8 mouse cellular contexts compared by ENCODE assay signal in the genomic region with DNA sequence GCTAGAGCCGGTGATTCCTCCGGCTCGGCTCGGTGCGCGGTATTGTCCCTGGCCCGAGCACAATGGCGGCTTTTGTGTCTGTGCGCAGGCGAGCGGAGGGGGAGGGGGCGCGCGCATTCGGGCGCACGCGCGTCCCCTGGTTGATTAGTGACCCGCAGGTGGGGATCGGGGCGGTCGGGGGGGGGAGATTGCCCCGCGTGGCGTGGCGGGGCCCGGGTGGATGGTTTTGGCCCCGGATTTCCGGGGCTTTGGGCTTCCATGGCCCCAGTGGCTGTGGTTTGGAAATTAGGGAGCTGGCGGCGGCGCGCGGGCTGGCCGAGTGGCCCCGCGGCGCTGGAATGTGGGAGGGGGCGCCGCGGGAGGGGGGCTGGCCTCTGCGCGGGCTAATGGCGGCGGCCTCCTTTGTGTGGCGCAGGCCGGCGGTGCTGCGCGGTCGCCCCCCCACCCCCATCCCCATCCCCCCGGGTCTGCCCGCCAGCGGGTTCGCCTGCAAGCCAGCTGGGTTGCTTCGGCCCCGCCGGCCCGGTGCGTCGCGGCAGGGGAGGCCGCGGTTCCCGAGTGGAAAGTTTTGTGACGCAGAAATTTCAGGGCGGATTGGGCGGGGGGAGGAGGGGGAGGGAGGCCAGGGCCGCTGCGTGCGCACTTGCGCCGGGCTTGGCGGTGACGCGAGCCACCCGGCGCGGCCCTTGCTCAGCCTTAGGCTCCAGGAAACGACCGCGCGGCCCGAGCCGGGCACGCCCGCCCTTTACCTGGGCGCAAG. TPM values are rescaled to one million over a fixed set of nuclear protein-coding genes. Genes with fewer than 3 reads are reported as not detected.
DNase-seq lines count a peak whose midpoint lies in the region; ATAC-seq lines count a peak whose summit lies in the region.

No protein-coding gene starts in this region.

- WGBS in heart, embryonic 14.5 days = under 1% methylated on average over 58 of the region's 89 CpGs
- WGBS in liver, embryonic 13.5 days (ENCODE audit: insufficient replicate concordance) = under 1% methylated on average over 49 of the region's 89 CpGs
- under 1% methylated on average over 64 of the region's 89 CpGs for WGBS in stomach, embryonic 14.5 days

- H3K9ac ChIP-seq in heart, embryonic 14.5 days (ENCODE audit: low read length) = peak overlapping the region; percentile 100
- peak overlapping the region; percentile 96 for H3K9ac ChIP-seq in liver, embryonic 13.5 days
- peak overlapping the region; percentile 96 for H3K9ac ChIP-seq in stomach, embryonic 14.5 days (replicated peaks; ENCODE audit: low read depth, low read length)

- H3K4me2 ChIP-seq in heart, embryonic 14.5 days (ENCODE audit: low read length) = peak overlapping the region; percentile 78
- peak overlapping the region; percentile 78 for H3K4me2 ChIP-seq in liver, embryonic 13.5 days
- H3K4me2 ChIP-seq in stomach, embryonic 14.5 days (replicated peaks; ENCODE audit: low read depth, low read length) = peak overlapping the region; percentile 63

- H3K4me1 ChIP-seq in erythroblast, embryonic 14.5 days (ENCODE audit: control insufficient read depth) = peaks cover 25% of the 10 kb centered on the region
- H3K4me1 ChIP-seq in heart, embryonic 14.5 days (ENCODE audit: control insufficient read depth in 2 of 2, insufficient read depth in 2 of 2, low read length in 2 of 2) = peaks cover 0 to 6% of the 10 kb centered on the region in 2 experiments; a peak in 2 of 4 replicates
- peaks cover 26% of the 10 kb centered on the region for H3K4me1 ChIP-seq in liver, embryonic 13.5 days (replicated peaks)
- H3K4me1 ChIP-seq in stomach, embryonic 14.5 days (ENCODE audit: control insufficient read depth, insufficient read depth, low read length) = peaks cover 3% of the 10 kb centered on the region; the same call in 1 of the 2 replicates

- H3K27me3 ChIP-seq in erythroblast, embryonic 14.5 days (ENCODE audit: control insufficient read depth) = peaks cover 3% of the 10 kb centered on the region
- no peaks in the 10 kb centered on the region for H3K27me3 ChIP-seq in heart, embryonic 14.5 days (ENCODE audit: control insufficient read depth, insufficient read depth, low read length)
- H3K27me3 ChIP-seq in liver, embryonic 13.5 days = no peaks in the 10 kb centered on the region
- H3K27me3 ChIP-seq in stomach, embryonic 14.5 days (ENCODE audit: control insufficient read depth, insufficient read depth, low read length) = no peaks in the 10 kb centered on the region

- no peaks in the 10 kb centered on the region for H3K9me3 ChIP-seq in erythroblast, embryonic 14.5 days (ENCODE audit: control insufficient read depth, low read length)
- no peaks in the 10 kb centered on the region for H3K9me3 ChIP-seq in heart, embryonic 14.5 days (ENCODE audit: control insufficient read depth, low read length)
- no peaks in the 10 kb centered on the region for H3K9me3 ChIP-seq in liver, embryonic 13.5 days (replicated peaks)
- no peaks in the 10 kb centered on the region for H3K9me3 ChIP-seq in stomach, embryonic 14.5 days (ENCODE audit: control insufficient read depth, low read depth, low read length)

- peaks cover 35% of the 10 kb centered on the region for H3K36me3 ChIP-seq in erythroblast, embryonic 14.5 days (ENCODE audit: control insufficient read depth)
- peaks cover 31% of the 10 kb centered on the region for H3K36me3 ChIP-seq in heart, embryonic 14.5 days (ENCODE audit: control insufficient read depth, insufficient read depth, low read length)
- peaks cover 21% of the 10 kb centered on the region for H3K36me3 ChIP-seq in liver, embryonic 13.5 days
- H3K36me3 ChIP-seq in stomach, embryonic 14.5 days (ENCODE audit: control insufficient read depth, insufficient read depth, low read length) = peaks cover 19% of the 10 kb centered on the region

- peak overlapping the region; percentile 97 for H3K4me3 ChIP-seq in erythroblast, embryonic 14.5 days (replicated peaks)
- peak overlapping the region; percentile 73 to 97 for H3K4me3 ChIP-seq in heart, embryonic 14.5 days (ENCODE audit: control insufficient read depth in 1 of 2, insufficient read depth in 1 of 2, low read depth in 1 of 2, low read length in 2 of 2)
- peak overlapping the region; percentile 89 for H3K4me3 ChIP-seq in liver, embryonic 13.5 days (replicated peaks)
- peak overlapping the region; percentile 80 for H3K4me3 ChIP-seq in stomach, embryonic 14.5 days (ENCODE audit: low read depth, low read length)

- DNase-seq in CD4-positive helper T cell, adult 2 months (ENCODE audit: low read depth, low spot score) = peak; percentile 83
- DNase-seq in brain, embryonic 18.5 days (ENCODE audit: low read depth, low spot score) = peak; percentile 42
- peak; percentile 76 for DNase-seq in kidney, postnatal 14 days
- peak; percentile 42 for DNase-seq in liver, embryonic 13.5 days
- peak; percentile 58 for DNase-seq in natural killer cell, adult 2 months (ENCODE audit: low spot score in 2 of 2)

- peak overlapping the region; percentile 93 to 99 for H3K27ac ChIP-seq in heart, embryonic 14.5 days (replicated peaks in 1 of 2; ENCODE audit: control insufficient read depth in 1 of 2, insufficient read depth in 1 of 2, low read depth in 2 of 2, low read length in 2 of 2)
- peak overlapping the region; percentile 93 for H3K27ac ChIP-seq in liver, embryonic 13.5 days
- peak overlapping the region; percentile 99 for H3K27ac ChIP-seq in stomach, embryonic 14.5 days (ENCODE audit: low read length)

- peak; percentile 63 for ATAC-seq in heart, embryonic 14.5 days (ENCODE audit: insufficient number of reproducible peaks, insufficient read depth, low FRiP score, low read depth)
- ATAC-seq in liver, embryonic 13.5 days (ENCODE audit: low read depth) = peak; percentile 77
- peak; percentile 75 for ATAC-seq in stomach, embryonic 14.5 days (ENCODE audit: insufficient number of reproducible peaks, insufficient read depth, low FRiP score, low read depth)

RNA-seq across cellular contexts. Expression of gene Ddx3x, which starts 0.7 kb away (rescaled TPM):
- polyA plus RNA-seq in erythroblast, embryonic 14.5 days (2012) = 0.47 and 0.49 TPM in 2 replicates
- polyA plus RNA-seq in heart, embryonic 14.5 days (2014; fragmentation: Nextera tagmentation; extraction: Ambion mirVana) = 83.7 and 98.7 TPM in 2 replicates
- 66.1 and 85.7 TPM in 2 replicates for polyA plus RNA-seq in liver, embryonic 13.5 days (2015; fragmentation: Nextera tagmentation; extraction: Ambion mirVana)
- polyA plus RNA-seq in stomach, embryonic 14.5 days (2014; fragmentation: Nextera tagmentation; extraction: Ambion mirVana) = 147 and 156 TPM in 2 replicates

Comparison
In these comparisons a context has a peak if more than half of its experiments do, and no peak if none do; other contexts are left out.
1. Peak in every context shown above with its lines: DNase-seq, ATAC-seq, H3K4me3 ChIP-seq and H3K27ac ChIP-seq.
2. RNA of gene Ddx3x, which starts 0.7 kb away (polyA plus RNA-seq): 147 to 156 TPM in stomach, embryonic 14.5 days, 83.7 to 98.7 TPM in heart, embryonic 14.5 days and 66.1 to 85.7 TPM in liver, embryonic 13.5 days; 0.47 to 0.49 TPM in erythroblast, embryonic 14.5 days; every median in the first group is over 10 times any median in the second.